Mouse (Mus musculus): ENCODE data around the gene Atp11a. TPM values are rescaled to one million over a fixed set of nuclear protein-coding genes. Genes with fewer than 3 reads are reported as not detected.

The Atp11a gene
- total and polyA plus RNA-seq, 3 experiments, result 20.9 to 39.7 TPM; not detected in 1

DNA sequence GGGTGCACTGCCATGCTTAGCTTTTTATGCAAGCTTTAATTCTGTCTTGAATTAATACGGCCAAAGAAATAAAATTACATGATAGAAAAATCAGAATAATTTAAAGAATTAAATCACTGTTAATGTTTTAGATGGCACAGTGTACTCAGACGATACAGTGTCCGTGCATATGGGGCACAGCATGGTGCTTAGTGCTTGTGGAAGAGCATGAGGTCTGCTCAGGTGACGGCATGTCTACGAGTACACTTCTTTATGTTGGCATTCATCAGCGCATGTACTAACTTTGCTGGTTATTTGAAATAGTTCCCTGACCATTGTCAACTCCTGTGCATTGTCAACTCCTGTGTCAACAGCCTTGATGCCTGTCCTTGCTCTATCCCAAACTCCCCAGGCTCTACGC is 12.5 kb downstream of the Atp11a start:
- Histone ChIP-seq H3K27me3 (ENCODE audit: control insufficient read depth in 1 of 2, insufficient read depth in 2 of 2, low read length in 2 of 2) (no peaks in the 10 kb centered on the region), H3K9me3 (replicated peaks; ENCODE audit: insufficient read depth, low read length) (no peaks in the 10 kb centered on the region), H3K79me2 (ENCODE audit: control insufficient read depth, insufficient read depth, low read length, poor library complexity) (peaks cover 1% of the 10 kb centered on the region; the same call in 1 of the 2 replicates), H3K27ac (ENCODE audit: control insufficient read depth, low read depth, low read length) (no peak overlapping the region), H3K4me1 (ENCODE audit: control insufficient read depth in 1 of 2, insufficient read depth in 2 of 2, low read length in 2 of 2) (0 out of 4 replicates have a peak, but pooled peaks cover 0 to 6% of the 10 kb centered on the region in 2 experiments), H3K36me3 (ENCODE audit: control insufficient read depth in 1 of 2, insufficient read depth in 2 of 2, low read length in 2 of 2) (no peaks in the 10 kb centered on the region; a peak in 1 of 4 replicates), H3K4me3 (ENCODE audit: control insufficient read depth in 1 of 2, insufficient read depth in 1 of 2, low read depth in 2 of 2, low read length in 2 of 2) (no peak overlapping the region), H3K9ac (ENCODE audit: control insufficient read depth, low read depth, low read length, poor library complexity, severe bottlenecking) (no peak overlapping the region)
- TF ChIP-seq UBTF (IDR thresholded peaks at IDR 0.05; ENCODE audit: borderline replicate concordance, insufficient read depth, low read depth, low read length) (no peak), TBP (IDR thresholded peaks at IDR 0.05; ENCODE audit: low read depth, low read length) (no peak)
- no peak for DNase-seq (ENCODE audit: low read depth, low spot score)

DNA sequence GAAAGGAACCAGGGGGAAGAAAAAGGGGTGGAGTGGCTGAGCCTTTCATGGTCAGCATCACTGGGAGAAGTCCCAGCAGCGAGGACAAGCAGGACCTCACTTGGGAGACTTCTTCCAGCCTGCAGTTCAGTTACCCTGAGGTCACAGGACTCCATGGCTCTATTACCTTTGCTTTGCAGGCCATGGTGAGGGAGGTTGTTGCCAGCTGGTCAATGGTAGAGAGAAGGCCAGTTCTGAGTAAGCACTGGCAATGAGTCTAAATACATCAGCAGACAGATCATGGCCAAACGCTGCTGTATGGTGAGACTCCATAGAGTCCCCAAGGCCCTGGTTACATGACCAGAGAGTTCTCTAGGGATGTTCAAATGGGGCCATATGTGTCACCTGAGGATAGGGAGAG is 15.5 kb downstream of the Atp11a start:
- Histone ChIP-seq H3K9me3 (replicated peaks; ENCODE audit: insufficient read depth, low read length) (no peaks in the 10 kb centered on the region), H3K36me3 (ENCODE audit: control insufficient read depth in 1 of 2, insufficient read depth in 2 of 2, low read length in 2 of 2) (peaks cover 0 to 17% of the 10 kb centered on the region in 2 experiments; a peak in 2 of 4 replicates), H3K27ac (ENCODE audit: control insufficient read depth, low read depth, low read length) (no peak overlapping the region), H3K79me2 (ENCODE audit: control insufficient read depth, insufficient read depth, low read length, poor library complexity) (peaks cover 5% of the 10 kb centered on the region; the same call in 1 of the 2 replicates), H3K9ac (ENCODE audit: control insufficient read depth, low read depth, low read length, poor library complexity, severe bottlenecking) (no peak overlapping the region), H3K4me1 (ENCODE audit: control insufficient read depth in 1 of 2, insufficient read depth in 2 of 2, low read length in 2 of 2) (peaks cover 16 to 30% of the 10 kb centered on the region in 2 experiments), H3K4me3 (ENCODE audit: control insufficient read depth in 1 of 2, insufficient read depth in 1 of 2, low read depth in 2 of 2, low read length in 2 of 2) (no peak overlapping the region), H3K27me3 (ENCODE audit: control insufficient read depth in 1 of 2, insufficient read depth in 2 of 2, low read length in 2 of 2) (no peaks in the 10 kb centered on the region)
- TF ChIP-seq KAT2A (conservative IDR thresholded peaks at IDR 0.05; ENCODE audit: low read depth, low read length) (no peak), NELFE (IDR thresholded peaks at IDR 0.05; ENCODE audit: low read depth, low read length) (no peak), EP300 (IDR thresholded peaks at IDR 0.05; ENCODE audit: low read depth in 1 of 2, low read length in 2 of 2) (no peak), BHLHE40 (IDR thresholded peaks at IDR 0.05; ENCODE audit: borderline replicate concordance, low read depth, low read length) (no peak), GATA1 (IDR thresholded peaks at IDR 0.05; ENCODE audit: low read depth, low read length) (no peak), GABPA (IDR thresholded peaks at IDR 0.05; ENCODE audit: low read depth, low read length) (no peak), MAFK (IDR thresholded peaks at IDR 0.05; ENCODE audit: borderline replicate concordance, low read depth, low read length) (no peak), ZMIZ1 (IDR thresholded peaks at IDR 0.05; ENCODE audit: low read depth, low read length) (no peak), MEF2A (IDR thresholded peaks at IDR 0.05; ENCODE audit: extremely low read depth, insufficient replicate concordance, low read depth, low read length, poor library complexity, severe bottlenecking) (no peak), MAZ (IDR thresholded peaks at IDR 0.05; ENCODE audit: low read depth, low read length) (no peak), SIN3A (IDR thresholded peaks at IDR 0.05; ENCODE audit: low read length) (no peak), SMC3 (IDR thresholded peaks at IDR 0.05; ENCODE audit: low read depth, low read length) (no peak)
- no peak for DNase-seq (ENCODE audit: low read depth, low spot score)

DNA sequence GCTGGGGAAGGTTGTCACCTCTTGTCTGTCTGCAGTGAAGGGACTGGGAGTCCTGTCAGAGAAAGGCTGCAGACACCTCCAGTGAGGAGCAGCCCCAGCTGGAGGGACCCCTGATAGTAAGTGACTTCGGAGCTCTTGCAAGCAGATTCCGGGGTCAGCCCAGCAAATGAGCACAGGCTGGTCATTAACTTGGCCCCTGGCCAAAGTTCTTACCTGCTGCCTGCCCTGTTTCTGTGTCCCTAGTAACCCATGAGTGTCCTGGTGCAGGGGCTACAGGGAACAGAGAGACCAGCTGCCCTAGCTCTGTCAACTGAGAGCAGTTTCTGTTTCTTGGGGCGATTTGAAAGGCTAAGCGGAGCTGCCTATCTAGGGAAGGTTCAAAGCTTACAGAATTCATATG is 17.1 kb downstream of the Atp11a start:
- TF ChIP-seq ELF1 (IDR thresholded peaks at IDR 0.05; ENCODE audit: low read depth, low read length), result no peak
- peaks cover 0 to 17% of the 10 kb centered on the region in 2 experiments; a peak in 2 of 4 replicates for H3K36me3 ChIP-seq (ENCODE audit: control insufficient read depth in 1 of 2, insufficient read depth in 2 of 2, low read length in 2 of 2)
- H3K27me3 ChIP-seq (ENCODE audit: control insufficient read depth in 1 of 2, insufficient read depth in 2 of 2, low read length in 2 of 2), result no peaks in the 10 kb centered on the region
- H3K79me2 ChIP-seq (ENCODE audit: control insufficient read depth, insufficient read depth, low read length, poor library complexity), result peaks cover 5% of the 10 kb centered on the region; the same call in 1 of the 2 replicates
- peaks cover 16 to 33% of the 10 kb centered on the region in 2 experiments for H3K4me1 ChIP-seq (ENCODE audit: control insufficient read depth in 1 of 2, insufficient read depth in 2 of 2, low read length in 2 of 2)
- no peak for DNase-seq (ENCODE audit: low read depth, low spot score)
- no peak overlapping the region for H3K4me3 ChIP-seq (ENCODE audit: control insufficient read depth in 1 of 2, insufficient read depth in 1 of 2, low read depth in 2 of 2, low read length in 2 of 2)
- no peaks in the 10 kb centered on the region for H3K9me3 ChIP-seq (replicated peaks; ENCODE audit: insufficient read depth, low read length)
- H3K9ac ChIP-seq (ENCODE audit: control insufficient read depth, low read depth, low read length, poor library complexity, severe bottlenecking), result no peak overlapping the region
- no peak overlapping the region for H3K27ac ChIP-seq (ENCODE audit: control insufficient read depth, low read depth, low read length)
